Mouse (Mus musculus): Measurements from ENCODE around the gene Pinlyp. TPM values are rescaled to one million over a fixed set of nuclear protein-coding genes. Genes with fewer than 3 reads are reported as not detected.
A peak's percentile ranks its signal among the peaks of the same experiment; 100 is the strongest.

The Pinlyp gene
- under 1 TPM in 1 of 4 experiments, not detected in 3; 0.41 TPM for total RNA-seq (2022)

GRCm38 (mm10) chr7:24546068-24546614 lies at the start of gene Pinlyp, which contains the start of gene Xrcc1:
TSS of gene Pinlyp (minus strand) at chr7:24546118.
TSS of gene Xrcc1 (plus strand) at chr7:24546289.
- no peak for DNase-seq (ENCODE audit: low spot score in 2 of 2)

- no peak for DNase-seq (ENCODE audit: low spot score in 2 of 2)
Measured at GRCm38 (mm10) chr7:24595464-24595863, 49.5 kb upstream of the Pinlyp start.

- no peak for DNase-seq (ENCODE audit: low spot score in 2 of 2)
Measured at GRCm38 (mm10) chr7:24594309-24594803, 48.4 kb upstream of the Pinlyp start.

GRCm38 (mm10) chr7:24593621-24594308 lies 47.8 kb upstream of the Pinlyp start:
- peak in 1 of 2 experiments; percentile 48 for DNase-seq (ENCODE audit: low spot score in 2 of 2)

DNA sequence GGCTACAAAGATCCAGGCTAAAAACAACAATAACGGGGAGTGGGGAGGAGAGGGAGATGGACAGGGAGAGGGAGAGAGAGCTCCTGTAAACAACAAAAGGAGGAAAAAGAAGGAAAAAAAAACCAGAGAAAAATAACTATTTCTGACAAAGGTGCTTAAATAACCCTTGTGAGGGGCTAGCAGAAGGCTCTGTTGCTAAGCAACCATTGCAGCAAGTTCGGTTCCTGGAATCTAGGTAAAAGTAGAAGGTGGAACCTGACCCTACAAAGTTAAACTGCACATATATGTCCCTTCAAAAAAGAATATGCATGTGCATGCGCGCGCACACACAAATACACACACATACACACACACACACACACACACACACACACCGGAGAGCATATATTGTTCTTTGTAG lies 46.9 kb upstream of the Pinlyp start:
- no peak for DNase-seq (ENCODE audit: low spot score in 2 of 2)

GRCm38 (mm10) chr7:24592163-24592562 lies 46.2 kb upstream of the Pinlyp start:
- DNase-seq (ENCODE audit: low spot score in 2 of 2) = no peak

- DNase-seq (ENCODE audit: low spot score in 2 of 2) = no peak
Measured at GRCm38 (mm10) chr7:24591735-24592134, 45.8 kb upstream of the Pinlyp start.

- no peak for DNase-seq (ENCODE audit: low spot score in 2 of 2)
Measured at GRCm38 (mm10) chr7:24588336-24588735, 42.4 kb upstream of the Pinlyp start.

DNA sequence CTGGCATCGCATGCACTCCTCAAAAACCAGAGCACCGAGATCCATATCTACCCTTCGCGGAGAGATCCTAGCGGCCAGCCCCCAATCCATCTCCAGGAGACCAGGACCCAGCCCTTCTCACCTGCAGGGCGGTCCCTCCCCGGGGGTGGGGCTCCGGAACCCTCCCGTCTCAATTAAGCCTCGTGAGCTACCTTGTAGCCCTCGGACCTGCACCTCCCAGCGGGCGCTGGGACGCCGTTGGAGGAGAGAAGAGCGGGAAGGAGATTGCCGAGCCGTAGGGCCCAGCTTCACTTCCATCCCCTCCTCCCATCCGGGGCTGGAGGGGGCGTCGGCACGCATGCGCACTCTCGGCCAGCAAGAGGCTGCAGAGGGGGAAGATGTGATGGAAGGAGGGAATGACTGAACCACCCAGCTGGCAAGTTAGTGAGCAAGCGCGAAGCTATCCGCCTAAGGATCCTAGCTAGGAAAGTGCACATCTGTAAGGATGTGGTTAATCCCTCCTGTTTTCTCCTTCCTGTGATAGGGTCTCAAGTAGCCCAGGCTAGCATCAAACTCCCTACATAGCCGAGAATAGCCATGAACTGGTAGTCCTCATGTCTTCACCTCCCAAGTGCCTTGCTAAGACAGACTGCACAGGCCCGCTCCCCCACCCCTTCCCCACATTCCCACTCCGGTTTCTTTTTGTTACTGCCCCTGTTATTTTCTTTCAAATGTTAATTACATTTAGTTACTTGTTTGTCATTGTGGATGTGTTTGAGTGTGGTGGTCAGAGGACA lies 41.6 kb upstream of the Pinlyp start, which contains the start of the genes Ethe1 and Zfp575:
TSS of gene Ethe1 (plus strand) at position 214 of the 776 bp plus-strand sequence.
TSS of gene Zfp575 (minus strand) at position 312 of the 776 bp plus-strand sequence.
- peak; percentile 57 to 74 for DNase-seq (ENCODE audit: low spot score in 2 of 2)

- DNase-seq (ENCODE audit: low spot score in 2 of 2) = no peak
Measured at GRCm38 (mm10) chr7:24586828-24587227, 40.9 kb upstream of the Pinlyp start.

DNA sequence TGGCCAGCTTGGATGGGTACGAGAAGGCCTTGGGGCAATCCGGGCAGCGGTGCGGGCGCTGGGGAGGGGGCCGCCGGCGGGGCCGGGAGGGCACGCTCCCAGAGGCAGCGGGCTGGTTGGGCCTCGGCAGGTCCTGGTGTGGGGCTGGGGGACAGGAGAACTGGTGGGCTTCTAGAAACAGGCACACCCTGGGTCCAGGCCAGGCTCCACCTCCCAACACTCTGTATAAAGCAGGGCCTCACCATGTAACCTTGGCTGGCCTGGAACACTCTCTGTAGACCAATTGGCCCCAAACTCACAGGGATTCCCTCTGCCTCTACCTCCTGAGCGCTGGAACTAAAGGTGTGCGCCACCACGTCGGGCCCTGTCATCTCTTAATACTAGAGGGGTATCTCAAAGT lies 40.1 kb upstream of the Pinlyp start:
- no peak for DNase-seq (ENCODE audit: low spot score in 2 of 2)

GRCm38 (mm10) chr7:24584876-24585275 lies 39.0 kb upstream of the Pinlyp start:
- no peak for DNase-seq (ENCODE audit: low spot score in 2 of 2)

GRCm38 (mm10) chr7:24577811-24578210 lies 31.9 kb upstream of the Pinlyp start:
- no peak for DNase-seq (ENCODE audit: low spot score in 2 of 2)

GRCm38 (mm10) chr7:24574224-24574796 lies 28.4 kb upstream of the Pinlyp start:
- DNase-seq (ENCODE audit: low spot score in 2 of 2) = no peak

DNA sequence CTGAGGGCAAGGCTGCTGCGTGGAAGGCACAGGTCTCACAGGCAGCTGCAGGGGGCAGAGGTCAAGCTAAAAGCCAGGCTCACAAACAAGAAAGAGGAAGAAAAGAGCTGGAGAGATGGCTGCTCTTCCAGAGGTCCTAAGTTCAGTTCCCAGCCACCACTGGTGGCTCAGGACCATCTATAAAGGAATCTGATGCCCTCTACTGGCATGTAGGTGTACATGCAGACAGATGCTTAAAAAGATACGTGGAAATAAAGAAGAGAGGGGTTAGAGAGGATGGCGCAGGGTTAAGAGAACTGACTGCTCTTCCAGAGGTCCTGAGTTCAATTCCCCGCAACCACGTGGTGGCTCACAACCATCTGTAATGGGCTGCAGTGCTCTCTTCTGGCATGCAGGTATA lies 26.5 kb upstream of the Pinlyp start:
- no peak for DNase-seq (ENCODE audit: low spot score in 2 of 2)

DNA sequence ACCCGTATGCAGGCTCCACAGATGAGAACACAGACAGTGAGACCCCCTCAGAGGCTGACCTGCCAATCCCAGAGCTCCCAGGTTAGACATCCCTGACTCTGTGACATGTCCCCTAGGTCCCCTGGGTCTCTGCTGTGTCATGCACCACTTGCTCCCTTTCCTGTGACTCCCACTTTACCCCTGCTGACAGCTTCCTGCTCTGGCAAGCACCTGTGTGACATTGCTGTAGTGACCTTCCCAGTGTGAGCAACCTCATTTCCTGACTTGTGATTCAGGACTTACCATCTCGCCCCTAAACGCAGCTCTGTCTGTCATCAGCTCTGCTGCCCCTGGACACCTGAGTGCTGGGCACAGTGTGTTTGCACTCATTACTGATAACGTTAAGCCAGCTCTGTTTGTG lies 25.2 kb upstream of the Pinlyp start:
- DNase-seq (ENCODE audit: low spot score in 2 of 2) = no peak

DNA sequence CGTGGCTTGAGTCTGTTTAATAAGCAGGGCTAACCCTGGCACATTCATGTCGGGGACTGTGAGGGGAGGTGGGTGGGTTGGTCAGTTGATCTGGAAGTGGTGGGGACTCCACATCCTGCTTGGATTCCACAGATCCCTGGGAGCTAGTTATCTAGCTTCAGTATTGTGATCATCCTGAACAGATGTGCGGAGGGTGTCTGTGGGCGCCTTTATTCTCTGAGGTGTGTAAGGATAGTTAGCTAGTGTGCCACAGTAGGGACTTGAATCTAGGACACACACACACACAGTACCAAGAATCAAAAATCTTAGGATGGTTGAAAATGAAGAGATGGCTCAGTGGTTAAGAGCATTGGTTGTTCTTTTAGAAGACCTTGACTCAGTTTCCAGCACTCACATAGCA lies 22.6 kb upstream of the Pinlyp start:
- no peak for DNase-seq (ENCODE audit: low spot score in 2 of 2)

DNA sequence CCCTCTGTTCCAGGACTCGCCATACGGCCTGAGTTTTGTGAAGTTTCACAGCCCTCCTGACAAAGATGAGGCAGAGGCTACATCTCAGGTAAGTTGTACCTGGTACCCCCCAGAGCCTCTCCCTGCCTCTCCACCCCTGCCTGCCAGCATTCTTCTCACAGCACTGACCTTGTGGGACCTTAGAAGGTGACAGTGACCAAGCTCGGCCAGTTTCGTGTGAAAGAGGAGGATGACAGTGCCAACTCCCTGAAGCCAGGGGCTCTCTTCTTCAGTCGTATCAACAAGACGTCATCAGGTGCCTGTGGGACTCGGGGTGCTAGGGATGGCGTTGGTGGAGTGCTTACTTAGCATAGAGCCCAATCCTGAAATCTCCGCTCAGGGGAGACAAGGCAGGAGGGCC lies 20.3 kb upstream of the Pinlyp start:
- DNase-seq (ENCODE audit: low spot score in 2 of 2) = no peak

- no peak for DNase-seq (ENCODE audit: low spot score in 2 of 2)
Measured at GRCm38 (mm10) chr7:24565627-24566026, 19.7 kb upstream of the Pinlyp start.

GRCm38 (mm10) chr7:24564607-24565265 lies 18.8 kb upstream of the Pinlyp start:
- DNase-seq (ENCODE audit: low spot score in 2 of 2) = peak in 1 of 2 experiments; percentile 71

DNA sequence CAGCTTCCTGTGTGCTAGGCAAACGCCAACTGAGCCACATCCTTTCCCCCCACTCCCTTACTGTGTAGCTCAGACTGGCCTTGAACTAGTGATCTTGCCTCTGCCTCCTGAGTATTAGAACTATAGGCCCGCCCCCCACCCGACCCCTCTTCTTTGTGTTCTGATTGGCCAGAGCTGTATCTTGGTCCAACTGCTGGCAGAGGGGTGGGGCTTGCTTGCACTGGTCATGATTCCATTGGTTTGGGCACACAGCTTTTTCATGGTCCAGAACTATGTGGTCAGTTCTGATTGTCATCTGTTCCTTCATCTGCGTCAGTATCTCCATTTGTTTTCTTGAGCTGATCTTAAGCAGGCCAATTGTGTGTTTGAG lies 17.9 kb upstream of the Pinlyp start:
- DNase-seq (ENCODE audit: low spot score in 2 of 2) = no peak

Measured in layer of hippocampus, adult 8-10 months (tissue).